Mouse (Mus musculus): Measurements from ENCODE around the gene Usp50.

The Usp50 gene

GRCm38 (mm10) chr2:126740314-126740713, 43.0 kb downstream of the Usp50 start:
- DNase-seq (ENCODE audit: low spot score): no peak

- no peak for DNase-seq (ENCODE audit: low spot score)
Observed at GRCm38 (mm10) chr2:126735339-126736073, 47.8 kb downstream of the Usp50 start.

- DNase-seq (ENCODE audit: low spot score): no peak
Observed at GRCm38 (mm10) chr2:126730502-126730901, 52.8 kb downstream of the Usp50 start.

GRCm38 (mm10) chr2:126729207-126729606, 54.1 kb downstream of the Usp50 start:
- no peak for DNase-seq (ENCODE audit: low spot score)

- DNase-seq (ENCODE audit: low spot score): no peak
Observed at GRCm38 (mm10) chr2:126712950-126713349, 70.3 kb downstream of the Usp50 start.

- DNase-seq (ENCODE audit: low spot score): no peak
Observed at GRCm38 (mm10) chr2:126712526-126712925, 70.7 kb downstream of the Usp50 start.

- peak; percentile 51 for DNase-seq (ENCODE audit: low spot score)
Observed at GRCm38 (mm10) chr2:126708361-126708760, 74.9 kb downstream of the Usp50 start.

- DNase-seq (ENCODE audit: low spot score): no peak
Observed at GRCm38 (mm10) chr2:126707438-126707779, 75.9 kb downstream of the Usp50 start.

GRCm38 (mm10) chr2:126706759-126707437, 76.4 kb downstream of the Usp50 start, which contains the start of gene Usp8:
Gene Usp8, plus strand, starts transcription at chr2:126707328.
- DNase-seq (ENCODE audit: low spot score): peak; percentile 95

GRCm38 (mm10) chr2:126695285-126695684, 88.0 kb downstream of the Usp50 start:
- DNase-seq (ENCODE audit: low spot score): no peak

GRCm38 (mm10) chr2:126691290-126691689, 92.0 kb downstream of the Usp50 start:
- DNase-seq (ENCODE audit: low spot score): no peak

- no peak for DNase-seq (ENCODE audit: low spot score)
Observed at GRCm38 (mm10) chr2:126682937-126683336, 100.3 kb downstream of the Usp50 start.

- DNase-seq (ENCODE audit: low spot score): no peak
Observed at GRCm38 (mm10) chr2:126682333-126682732, 100.9 kb downstream of the Usp50 start.

- DNase-seq (ENCODE audit: low spot score): no peak
Observed at GRCm38 (mm10) chr2:126677366-126677765, 105.9 kb downstream of the Usp50 start.

- DNase-seq (ENCODE audit: low spot score): peak; percentile 82
Observed at GRCm38 (mm10) chr2:126676122-126676515, 107.2 kb downstream of the Usp50 start, which contains the start of gene Gabpb1. Gene Gabpb1, minus strand, starts transcription at chr2:126676337.

- DNase-seq (ENCODE audit: low spot score): peak; percentile 91
Observed at GRCm38 (mm10) chr2:126675169-126676121, 107.8 kb downstream of the Usp50 start.

- DNase-seq (ENCODE audit: low spot score): peak; percentile 69
Observed at GRCm38 (mm10) chr2:126674441-126675168, 108.7 kb downstream of the Usp50 start.

- DNase-seq (ENCODE audit: low spot score): peak; percentile 60
Observed at GRCm38 (mm10) chr2:126673317-126674242, 109.7 kb downstream of the Usp50 start.

- DNase-seq (ENCODE audit: low spot score): no peak
Observed at GRCm38 (mm10) chr2:126668621-126669252, 114.5 kb downstream of the Usp50 start.

GRCm38 (mm10) chr2:126665984-126666383, 117.3 kb downstream of the Usp50 start:
- no peak for DNase-seq (ENCODE audit: low spot score)

Measured in T-cell, adult 2 months (primary cell).